In genomic region chr5:125124002-125124401, GRCm38 (mm10) we compare ENCODE assay signal across 15 mouse cellular contexts. TPM values are rescaled to one million over a fixed set of nuclear protein-coding genes. Genes with fewer than 3 reads are reported as not detected.
A peak's percentile ranks its signal among the peaks of the same experiment; 100 is the strongest.
DNase-seq lines count a peak whose midpoint lies in the region; ATAC-seq and TF ChIP-seq lines count a peak whose summit lies in the region.
"Had no signal": no experiment of that assay in that cellular context is flagged by ENCODE, and none has a peak within 500 bp of the region (broad histone marks: within the 10 kb centered on the region; RNA-seq: fewer than 3 reads in every experiment).

No protein-coding gene starts in this region.

- no peaks in the 10 kb centered on the region for H3K27me3 ChIP-seq in hindbrain, embryonic 12.5 days
- no peaks in the 10 kb centered on the region for H3K27me3 ChIP-seq in hindbrain, embryonic 14.5 days (ENCODE audit: control insufficient read depth, insufficient read depth, low read length)
- H3K27me3 ChIP-seq in lung, embryonic 16.5 days (ENCODE audit: control insufficient read depth, insufficient read depth, low read depth, low read length): no peaks in the 10 kb centered on the region
- no peaks in the 10 kb centered on the region for H3K27me3 ChIP-seq in embryonic facial prominence, embryonic 13.5 days
- H3K27me3 ChIP-seq in lung, postnatal 0 days (replicated peaks; ENCODE audit: insufficient read depth, low read length): no peaks in the 10 kb centered on the region
- H3K27me3 ChIP-seq: embryonic facial prominence, embryonic 15.5 days; Patski had no signal

- TF ChIP-seq EP300 in lung, postnatal 0 days (IDR thresholded peaks at IDR 0.05): no peak

- ATAC-seq in hindbrain, embryonic 12.5 days (ENCODE audit: low FRiP score): no peak
- no peak for ATAC-seq in hindbrain, embryonic 14.5 days (ENCODE audit: low FRiP score)
- peak; percentile 83 for ATAC-seq in lung, embryonic 16.5 days (ENCODE audit: low read depth)
- ATAC-seq in embryonic facial prominence, embryonic 13.5 days (ENCODE audit: insufficient number of reproducible peaks, insufficient read depth, low FRiP score, low TSS enrichment, low read depth): no peak
- ATAC-seq in lung, postnatal 0 days: peak; percentile 61
- ATAC-seq: forebrain, embryonic 16.5 days; Patski had no signal

- 75% methylated on average over 7 of the region's 7 CpGs for WGBS in hindbrain, embryonic 12.5 days
- WGBS in hindbrain, embryonic 14.5 days: 73% methylated on average over 7 of the region's 7 CpGs
- whole genome bisulfite sequencing in lung, embryonic 16.5 days: 51% methylated on average over 7 of the region's 7 CpGs
- WGBS in embryonic facial prominence, embryonic 13.5 days: 76% methylated on average over 7 of the region's 7 CpGs
- 53% methylated on average over 7 of the region's 7 CpGs for WGBS in lung, postnatal 0 days

- peak overlapping the region; percentile 48 for H3K27ac ChIP-seq in hindbrain, embryonic 12.5 days
- no peak overlapping the region for H3K27ac ChIP-seq in hindbrain, embryonic 14.5 days
- peak overlapping the region; percentile 82 for H3K27ac ChIP-seq in lung, embryonic 16.5 days (ENCODE audit: low read length)
- H3K27ac ChIP-seq in embryonic facial prominence, embryonic 13.5 days: peak overlapping the region; percentile 7; the same call in 1 of the 2 replicates
- H3K27ac ChIP-seq in lung, postnatal 0 days (ENCODE audit: low read length): 0 out of 2 replicates have a peak overlapping the region, but pooled peaks have one; percentile 32
- H3K27ac ChIP-seq: embryonic facial prominence, embryonic 15.5 days; left cerebral cortex, adult 2 months had no signal

- no peak overlapping the region for H3K9ac ChIP-seq in hindbrain, embryonic 12.5 days
- H3K9ac ChIP-seq in hindbrain, embryonic 14.5 days: no peak overlapping the region
- peak overlapping the region; percentile 12; the same call in 1 of the 2 replicates for H3K9ac ChIP-seq in lung, embryonic 16.5 days (ENCODE audit: low read length)
- H3K9ac ChIP-seq in embryonic facial prominence, embryonic 13.5 days: no peak overlapping the region
- H3K9ac ChIP-seq in lung, postnatal 0 days (replicated peaks; ENCODE audit: low read depth): no peak overlapping the region
- H3K9ac ChIP-seq: embryonic facial prominence, embryonic 15.5 days had no signal

- H3K9me3 ChIP-seq in hindbrain, embryonic 12.5 days (replicated peaks): no peaks in the 10 kb centered on the region
- no peaks in the 10 kb centered on the region for H3K9me3 ChIP-seq in hindbrain, embryonic 14.5 days (ENCODE audit: control insufficient read depth, low read length)
- H3K9me3 ChIP-seq in lung, embryonic 16.5 days (ENCODE audit: control insufficient read depth, low read length): no peaks in the 10 kb centered on the region
- H3K9me3 ChIP-seq in embryonic facial prominence, embryonic 13.5 days: no peaks in the 10 kb centered on the region
- H3K9me3 ChIP-seq in lung, postnatal 0 days (ENCODE audit: low read length): no peaks in the 10 kb centered on the region
- H3K9me3 ChIP-seq: embryonic facial prominence, embryonic 15.5 days had no signal

- H3K4me3 ChIP-seq in hindbrain, embryonic 12.5 days: no peak overlapping the region
- H3K4me3 ChIP-seq in hindbrain, embryonic 14.5 days (replicated peaks; ENCODE audit: low read length): no peak overlapping the region
- H3K4me3 ChIP-seq in lung, embryonic 16.5 days (ENCODE audit: low read length): no peak overlapping the region
- no peak overlapping the region for H3K4me3 ChIP-seq in embryonic facial prominence, embryonic 13.5 days
- H3K4me3 ChIP-seq in lung, postnatal 0 days (ENCODE audit: low read depth, low read length): no peak overlapping the region
- H3K4me3 ChIP-seq: embryonic facial prominence, embryonic 15.5 days; left cerebral cortex, adult 2 months had no signal

- TF ChIP-seq CTCF in lung, postnatal 0 days (IDR thresholded peaks at IDR 0.05): peak; percentile 18; the same call in 1 of the 2 replicates

- DNase-seq in hindbrain, embryonic 14.5 days (ENCODE audit: low spot score): no peak
- no peak for DNase-seq in lung, adult 18-20 months
- DNase-seq in lung, postnatal 0 days (ENCODE audit: low spot score): peak; percentile 75
- no peak for DNase-seq in adrenal gland, postnatal 25 days
- DNase-seq: cerebellum, adult 9-10 months; kidney, postnatal 25 days; retina, postnatal 1 day; thymus, postnatal 36 days had no signal

- peaks cover 71% of the 10 kb centered on the region for H3K4me1 ChIP-seq in hindbrain, embryonic 12.5 days
- peaks cover 36% of the 10 kb centered on the region for H3K4me1 ChIP-seq in hindbrain, embryonic 14.5 days (replicated peaks; ENCODE audit: control insufficient read depth, insufficient read depth, low read length)
- peaks cover 46% of the 10 kb centered on the region for H3K4me1 ChIP-seq in lung, embryonic 16.5 days (replicated peaks; ENCODE audit: control insufficient read depth, insufficient read depth, low read length)
- H3K4me1 ChIP-seq in embryonic facial prominence, embryonic 13.5 days: peaks cover 44% of the 10 kb centered on the region
- H3K4me1 ChIP-seq in lung, postnatal 0 days (ENCODE audit: insufficient read depth, low read depth, low read length): peaks cover 20% of the 10 kb centered on the region; the same call in 1 of the 2 replicates

- no peak overlapping the region for H3K4me2 ChIP-seq in hindbrain, embryonic 12.5 days (replicated peaks)
- no peak overlapping the region for H3K4me2 ChIP-seq in hindbrain, embryonic 14.5 days (replicated peaks)
- H3K4me2 ChIP-seq in lung, embryonic 16.5 days (ENCODE audit: low read depth, low read length): no peak overlapping the region
- H3K4me2 ChIP-seq in embryonic facial prominence, embryonic 13.5 days: no peak overlapping the region
- H3K4me2 ChIP-seq in lung, postnatal 0 days (replicated peaks; ENCODE audit: low read depth, low read length): no peak overlapping the region
- H3K4me2 ChIP-seq: embryonic facial prominence, embryonic 15.5 days had no signal

- peaks cover 5% of the 10 kb centered on the region for H3K36me3 ChIP-seq in hindbrain, embryonic 12.5 days
- 0 out of 2 replicates have a peak, but pooled peaks cover 5% of the 10 kb centered on the region for H3K36me3 ChIP-seq in hindbrain, embryonic 14.5 days (replicated peaks; ENCODE audit: control insufficient read depth, insufficient read depth)
- H3K36me3 ChIP-seq in lung, embryonic 16.5 days (ENCODE audit: control insufficient read depth, insufficient read depth, low read length): peaks cover 4% of the 10 kb centered on the region
- H3K36me3 ChIP-seq in embryonic facial prominence, embryonic 13.5 days: peaks cover 47% of the 10 kb centered on the region
- 0 out of 2 replicates have a peak, but pooled peaks cover 5% of the 10 kb centered on the region for H3K36me3 ChIP-seq in lung, postnatal 0 days (ENCODE audit: insufficient read depth, low read length)

RNA-seq across cellular contexts. Expression of gene Ncor2, which starts 55.0 kb away (rescaled TPM):
- polyA plus RNA-seq in hindbrain, embryonic 12.5 days (2016; fragmentation: Nextera tagmentation; extraction: Ambion mirVana): 30.2 and 31.0 TPM in 2 replicates
- 26.0 and 27.4 TPM in 2 replicates for polyA plus RNA-seq in hindbrain, embryonic 14.5 days (2014; fragmentation: Nextera tagmentation; extraction: Ambion mirVana)
- 20.3 and 27.3 TPM in 2 replicates for polyA plus RNA-seq in lung, embryonic 16.5 days (2015; fragmentation: Nextera tagmentation; extraction: Ambion mirVana)
- polyA plus RNA-seq in embryonic facial prominence, embryonic 13.5 days (2015; fragmentation: Nextera tagmentation; extraction: Ambion mirVana): 35.1 and 36.2 TPM in 2 replicates
- 20.2 and 23.9 TPM in 2 replicates for polyA plus RNA-seq in lung, postnatal 0 days (2015; fragmentation: Nextera tagmentation; extraction: Ambion mirVana)
- 316 and 358 TPM in 2 replicates for total RNA-seq in adrenal gland, postnatal 25 days (2021)

Comparison
In these comparisons a context has a peak if more than half of its experiments do, and no peak if none do; other contexts are left out.
1. ATAC-seq: peak in lung, embryonic 16.5 days (single experiment) and lung, postnatal 0 days (single experiment); none in hindbrain, embryonic 12.5 days (single experiment), hindbrain, embryonic 14.5 days (single experiment) and embryonic facial prominence, embryonic 13.5 days (single experiment).